Mouse (Mus musculus) heart, postnatal 14 days (tissue): ENCODE measurements at regions not wholly inside any gene's neighbourhood (a gene's known extent, or its start where the extent isn't known, plus 50 kb on each side); places are given as distances from the start of the nearest gene placed in this dataset.

Experiments
- DNase-seq, 2 experiments: peaks; one replicate each; pipeline ENCODE4 v3.0.0; 2021 to 2022
- intact Hi-C: fragments of 180-260 bp; cut with DNase I; formaldehyde crosslinking; loops from one replicate; pipeline ENCODE4 v1.15.1; 2025

- DNase-seq: peak in 1 of 2 experiments; percentile 3
- intact Hi-C loops: no loop called here
Observed at GRCm38 (mm10) chr3:122676077-122676476, 52.7 kb upstream of the Pde5a start.

GRCm38 (mm10) chr3:122676851-122677250 lies 51.9 kb upstream of the Pde5a start:
- no peak for DNase-seq
- intact Hi-C loops: no loop called here
